Mouse (Mus musculus) stomach, postnatal 0 days (tissue): ENCODE data around the gene Ntn1. TPM values are rescaled to one million over a fixed set of nuclear protein-coding genes. Genes with fewer than 3 reads are reported as not detected.

ENCODE experiments used
- ATAC-seq: fragments of 200-750 bp; cut with Nextera tagmentation; 2 replicates; pipeline ENCODE4 v1.8.0; 2017; ENCODE audit not compliant: low FRiP score, low TSS enrichment
- DNase-seq: peaks from one replicate; pipeline ENCODE4 v3.0.0-alpha.2; 2016; ENCODE audit warnings: low spot score
- H3K27ac ChIP-seq: fragments of 300-500 bp; sonication (generic); replicated peaks from 2 replicates; pipeline ENCODE4 v1.5.1; 2014; ENCODE audit warnings: mild to moderate bottlenecking, control low read depth
- H3K27me3 ChIP-seq: fragments of 300-500 bp; sonication (generic); 2 replicates; pipeline ENCODE4 v1.6.1; 2014; ENCODE audit warnings: low read length; ENCODE audit not compliant: control insufficient read depth, insufficient read depth
- H3K36me3 ChIP-seq: fragments of 300-500 bp; sonication (generic); 2 replicates; pipeline ENCODE4 v1.6.1; 2014; ENCODE audit warnings: low read length, mixed read lengths; ENCODE audit not compliant: control insufficient read depth, insufficient read depth
- H3K4me1 ChIP-seq: fragments of 300-500 bp; sonication (generic); replicated peaks from 2 replicates; pipeline ENCODE4 v1.6.1; 2014; ENCODE audit warnings: antibody characterized with exemption; ENCODE audit not compliant: control insufficient read depth, insufficient read depth
- H3K4me2 ChIP-seq: fragments of 300-500 bp; sonication (generic); replicated peaks from 2 replicates; pipeline ENCODE4 v1.6.1; 2014; ENCODE audit warnings: low read depth, mild to moderate bottlenecking, control low read depth, moderate library complexity
- H3K4me3 ChIP-seq: fragments of 300-500 bp; sonication (generic); 2 replicates; pipeline ENCODE4 v1.5.1; 2014; ENCODE audit warnings: low read depth, low read length, control low read depth
- H3K9ac ChIP-seq: fragments of 300-500 bp; sonication (generic); 2 replicates; pipeline ENCODE4 v1.6.1; 2014; ENCODE audit warnings: mild to moderate bottlenecking, low read length, control low read depth, mixed read lengths
- H3K9me3 ChIP-seq: fragments of 300-500 bp; sonication (generic); 2 replicates; pipeline ENCODE4 v1.6.1; 2016; ENCODE audit warnings: low read length; ENCODE audit not compliant: control insufficient read depth
- CTCF ChIP-seq: IDR thresholded peaks from 2 replicates; pipeline ENCODE4 v1.5.1; 2016; ENCODE audit warnings: antibody characterized with exemption, low read depth, mild to moderate bottlenecking, moderate library complexity
- EP300 ChIP-seq: optimal IDR thresholded peaks from 2 replicates; pipeline ENCODE3; 2016; ENCODE audit warnings: antibody characterized with exemption
- WGBS: fragments of 180-500 bp; shearing (Covaris S2); extraction: QIAGEN DNeasy Blood & Tissue Kit; methylation state at CpG from one replicate; pipeline ENCODE4 v1.1.7; 2014; 5-methylcytosine and 5-hydroxymethylcytosine counted together
- microRNA-seq: library from miRNA; unstranded; fragments of <30 nt; microRNA quantifications from one replicate; pipeline ENCODE4, GENCODE M21; 2016
- polyA plus RNA-seq: library from polyadenylated mRNA; unstranded; fragments of >200 nt; fragmentation: Nextera tagmentation; extraction: Ambion mirVana; gene quantifications from 2 replicates; pipeline ENCODE4 v1.2.1, GENCODE M21; 2015

The Ntn1 gene
- polyA plus RNA-seq, 1 experiment from 2014 or later = 7.4 TPM

- H3K9ac ChIP-seq = no peak overlapping the region
- no peak overlapping the region for H3K27ac ChIP-seq
- DNase-seq (no peak), ATAC-seq (no peak)
- H3K4me3 ChIP-seq = no peak overlapping the region
- WGBS = 70% methylated on average over 7 of the region's 7 CpGs
- TF ChIP-seq CTCF (no peak), EP300 (no peak)
- H3K4me1 ChIP-seq = no peaks in the 10 kb centered on the region
- H3K4me2 ChIP-seq = no peak overlapping the region
- H3K27me3 ChIP-seq = no peaks in the 10 kb centered on the region
- H3K36me3 ChIP-seq = no peaks in the 10 kb centered on the region
- no peaks in the 10 kb centered on the region for H3K9me3 ChIP-seq
These were observed 228.5 kb downstream of the Ntn1 start for GRCm38 (mm10) chr11:68171973-68172647.

- H3K36me3 ChIP-seq = no peaks in the 10 kb centered on the region
- H3K27ac ChIP-seq = no peak overlapping the region
- no peak for DNase-seq
- WGBS = 80% methylated on average over 4 of the region's 4 CpGs
- H3K4me1 ChIP-seq = no peaks in the 10 kb centered on the region
- no peak for ATAC-seq
- no peak overlapping the region for H3K9ac ChIP-seq
- TF ChIP-seq EP300 = no peak
- no peak for TF ChIP-seq CTCF
- no peaks in the 10 kb centered on the region for H3K9me3 ChIP-seq
- no peak overlapping the region for H3K4me3 ChIP-seq
- H3K27me3 ChIP-seq = no peaks in the 10 kb centered on the region
- no peak overlapping the region for H3K4me2 ChIP-seq
These were observed 232.2 kb downstream of the Ntn1 start for GRCm38 (mm10) chr11:68168427-68168826.

GRCm38 (mm10) chr11:68164408-68164807, 236.2 kb downstream of the Ntn1 start:
- Histone ChIP-seq H3K4me1 (no peaks in the 10 kb centered on the region), H3K9me3 (no peaks in the 10 kb centered on the region), H3K9ac (no peak overlapping the region), H3K27me3 (no peaks in the 10 kb centered on the region), H3K36me3 (no peaks in the 10 kb centered on the region), H3K4me2 (no peak overlapping the region), H3K4me3 (no peak overlapping the region), H3K27ac (no peak overlapping the region)
- no peak for TF ChIP-seq CTCF
- no peak for TF ChIP-seq EP300
- WGBS = 82% methylated on average over 5 of the region's 5 CpGs
- ATAC-seq (no peak), DNase-seq (no peak)

GRCm38 (mm10) chr11:68159867-68160266, 240.8 kb downstream of the Ntn1 start:
- WGBS = 79% methylated on average over 4 of the region's 4 CpGs
- TF ChIP-seq CTCF = no peak
- TF ChIP-seq EP300 = no peak
- H3K4me1 ChIP-seq = no peaks in the 10 kb centered on the region
- DNase-seq (no peak), ATAC-seq (no peak)
- H3K27me3 ChIP-seq = no peaks in the 10 kb centered on the region
- no peak overlapping the region for H3K9ac ChIP-seq
- no peaks in the 10 kb centered on the region for H3K9me3 ChIP-seq
- H3K4me3 ChIP-seq = no peak overlapping the region
- no peak overlapping the region for H3K4me2 ChIP-seq
- H3K27ac ChIP-seq = no peak overlapping the region
- no peaks in the 10 kb centered on the region for H3K36me3 ChIP-seq

Small RNA genes lying within 50 kb of the gene (microRNA-seq; reads per million reads assigned to microRNA genes)
- not detected for gene Mir6406

Other genes starting within 250 kb of the Ntn1 start
- gene Pik3r5, start 31.3 kb upstream of the Ntn1 start, polyA plus RNA-seq = 0.24 and 0.36 TPM in 2 replicates
- gene Pik3r6, start 102.2 kb upstream of the Ntn1 start, polyA plus RNA-seq = 1.3 and 1.8 TPM in 2 replicates
- gene Mfsd6l, start 155.4 kb upstream of the Ntn1 start, polyA plus RNA-seq = 3.7 and 3.9 TPM in 2 replicates
- gene Ccdc42, start 186.2 kb upstream of the Ntn1 start, polyA plus RNA-seq = not detected in 2 replicates